ENCODE assay signal across 11 mouse cellular contexts in the genomic region with DNA sequence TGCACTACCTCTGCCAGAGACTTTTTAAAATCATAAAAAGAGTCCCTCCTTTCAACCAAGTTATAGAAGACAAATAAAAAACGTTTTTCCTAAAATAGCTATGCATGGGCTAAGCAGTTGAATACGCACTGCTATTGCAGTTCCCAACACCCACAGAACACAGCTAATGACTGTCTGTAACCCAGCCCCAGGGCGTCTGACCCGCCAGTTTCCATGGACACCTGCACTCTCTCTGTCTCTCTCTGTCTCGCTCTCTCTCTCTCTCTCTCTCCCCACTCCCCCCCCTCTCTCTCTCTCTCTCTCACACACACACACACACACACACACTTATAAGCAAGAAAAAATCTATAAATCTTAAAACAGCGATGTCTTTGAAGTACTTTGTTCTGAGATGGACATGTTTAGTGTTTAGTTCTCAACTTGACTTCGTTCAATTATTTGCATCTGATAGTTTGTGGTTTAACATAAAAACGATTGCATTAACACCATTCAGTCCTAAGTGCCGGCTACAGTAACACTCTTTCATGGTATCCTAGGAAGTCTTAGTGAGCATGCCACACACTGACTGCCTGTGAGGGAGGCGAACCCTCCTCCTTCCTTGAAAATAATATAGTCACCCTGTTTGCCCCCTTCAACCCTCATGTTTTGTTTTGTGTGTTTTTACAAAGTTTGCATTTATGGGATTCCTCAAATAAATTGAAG.
DNase-seq lines count a peak whose midpoint lies in the region; ATAC-seq and TF ChIP-seq lines count a peak whose summit lies in the region.
"Had no signal": no experiment of that assay in that cellular context is flagged by ENCODE, and none has a peak within 500 bp of the region (broad histone marks: within the 10 kb centered on the region; RNA-seq: fewer than 3 reads in every experiment).

No protein-coding gene starts in this region.

- intact Hi-C loops in left cerebral cortex, adult 2 months (cut with DNase I): no loop called here

- peak; percentile 64; the same call in 1 of the 2 replicates for ATAC-seq in embryonic facial prominence, embryonic 11.5 days (replicated peaks; ENCODE audit: insufficient number of reproducible peaks, low FRiP score, low TSS enrichment, low read depth)
- ATAC-seq in forebrain, embryonic 16.5 days: peak; percentile 69
- peak; percentile 74 for ATAC-seq in neural tube, embryonic 14.5 days (ENCODE audit: low read depth)

- H3K9me3 ChIP-seq in embryonic facial prominence, embryonic 11.5 days (replicated peaks; ENCODE audit: control insufficient read depth, low read length): no peaks in the 10 kb centered on the region
- no peaks in the 10 kb centered on the region for H3K9me3 ChIP-seq in forebrain, embryonic 16.5 days (ENCODE audit: control insufficient read depth, low read length)
- no peaks in the 10 kb centered on the region for H3K9me3 ChIP-seq in neural tube, embryonic 14.5 days (ENCODE audit: control insufficient read depth, low read length)
- H3K9me3 ChIP-seq: limb, embryonic 15.5 days had no signal

- no peaks in the 10 kb centered on the region for H3K27me3 ChIP-seq in embryonic facial prominence, embryonic 11.5 days (ENCODE audit: control insufficient read depth, insufficient read depth, low read length)
- no peaks in the 10 kb centered on the region for H3K27me3 ChIP-seq in forebrain, embryonic 16.5 days (replicated peaks; ENCODE audit: control insufficient read depth, insufficient read depth, low read length)
- no peaks in the 10 kb centered on the region for H3K27me3 ChIP-seq in neural tube, embryonic 14.5 days (ENCODE audit: control insufficient read depth, insufficient read depth, low read length)
- H3K27me3 ChIP-seq: limb, embryonic 15.5 days had no signal

- H3K4me1 ChIP-seq in embryonic facial prominence, embryonic 11.5 days (ENCODE audit: control insufficient read depth, insufficient read depth, low read length): no peaks in the 10 kb centered on the region
- peaks cover 2% of the 10 kb centered on the region; the same call in 1 of the 2 replicates for H3K4me1 ChIP-seq in forebrain, embryonic 16.5 days (replicated peaks; ENCODE audit: control insufficient read depth, insufficient read depth, low read length)
- H3K4me1 ChIP-seq in neural tube, embryonic 14.5 days (ENCODE audit: control insufficient read depth, insufficient read depth, low read length): no peaks in the 10 kb centered on the region

- peak; percentile 43 for DNase-seq in embryonic facial prominence, embryonic 11.5 days (ENCODE audit: low spot score)
- DNase-seq in mesoderm, embryonic 11.5 days (ENCODE audit: low read depth, low spot score): peak; percentile 49
- no peak for DNase-seq in left cerebral cortex, adult 2 months (ENCODE audit: extremely low spot score in 1 of 2, low spot score in 2 of 2)
- no peak for DNase-seq in heart, adult 18-20 months
- DNase-seq in kidney, postnatal 36 days: no peak
- DNase-seq: cerebellum, postnatal 25 days had no signal

- H3K4me3 ChIP-seq in embryonic facial prominence, embryonic 11.5 days (ENCODE audit: low read depth, low read length): no peak overlapping the region
- H3K4me3 ChIP-seq in forebrain, embryonic 16.5 days (replicated peaks; ENCODE audit: low read length): no peak overlapping the region
- H3K4me3 ChIP-seq in neural tube, embryonic 14.5 days (ENCODE audit: low read depth, low read length): no peak overlapping the region
- no peak overlapping the region for H3K4me3 ChIP-seq in left cerebral cortex, adult 2 months
- H3K4me3 ChIP-seq: limb, embryonic 15.5 days had no signal

- no peaks in the 10 kb centered on the region for H3K36me3 ChIP-seq in embryonic facial prominence, embryonic 11.5 days (replicated peaks; ENCODE audit: control insufficient read depth, insufficient read depth, low read depth, low read length)
- H3K36me3 ChIP-seq in forebrain, embryonic 16.5 days (ENCODE audit: control insufficient read depth, insufficient read depth): no peaks in the 10 kb centered on the region
- H3K36me3 ChIP-seq in neural tube, embryonic 14.5 days (ENCODE audit: control insufficient read depth, insufficient read depth, low read length): no peaks in the 10 kb centered on the region
- H3K36me3 ChIP-seq: limb, embryonic 15.5 days had no signal

- no peak overlapping the region for H3K27ac ChIP-seq in embryonic facial prominence, embryonic 11.5 days (replicated peaks; ENCODE audit: low read depth, low read length)
- no peak overlapping the region for H3K27ac ChIP-seq in forebrain, embryonic 16.5 days (ENCODE audit: low read length)
- H3K27ac ChIP-seq in neural tube, embryonic 14.5 days (ENCODE audit: low read depth, low read length): no peak overlapping the region
- no peak overlapping the region for H3K27ac ChIP-seq in left cerebral cortex, adult 2 months
- H3K27ac ChIP-seq: limb, embryonic 15.5 days; stomach, postnatal 0 days had no signal

- no peak for TF ChIP-seq CTCF in left cerebral cortex, adult 2 months (IDR thresholded peaks at IDR 0.05)

- 30% methylated on average over 10 of the region's 10 CpGs for WGBS in embryonic facial prominence, embryonic 11.5 days
- WGBS in forebrain, embryonic 16.5 days: 13% methylated on average over 10 of the region's 10 CpGs
- WGBS in neural tube, embryonic 14.5 days: 11% methylated on average over 10 of the region's 10 CpGs

- no peak overlapping the region for H3K4me2 ChIP-seq in embryonic facial prominence, embryonic 11.5 days (ENCODE audit: low read depth, low read length)
- H3K4me2 ChIP-seq in forebrain, embryonic 16.5 days (ENCODE audit: low read length): no peak overlapping the region
- no peak overlapping the region for H3K4me2 ChIP-seq in neural tube, embryonic 14.5 days (ENCODE audit: low read depth, low read length)
- H3K4me2 ChIP-seq: heart, embryonic 11.5 days; limb, embryonic 15.5 days had no signal

- H3K9ac ChIP-seq in embryonic facial prominence, embryonic 11.5 days (replicated peaks; ENCODE audit: low read length): no peak overlapping the region
- H3K9ac ChIP-seq in forebrain, embryonic 16.5 days (replicated peaks; ENCODE audit: low read depth, low read length): no peak overlapping the region
- H3K9ac ChIP-seq in neural tube, embryonic 14.5 days (replicated peaks; ENCODE audit: low read depth, low read length): no peak overlapping the region
- H3K9ac ChIP-seq: limb, embryonic 15.5 days had no signal

Comparison
In these comparisons a context has a peak if more than half of its experiments do, and no peak if none do; other contexts are left out.
1. DNase-seq: peak in embryonic facial prominence, embryonic 11.5 days (single experiment) and mesoderm, embryonic 11.5 days (single experiment); none in left cerebral cortex, adult 2 months (0 of 2), heart, adult 18-20 months (0 of 2) and kidney, postnatal 36 days (0 of 2).
2. Peak in every context shown above with its lines, with median percentiles within 50 percentile points of each other: ATAC-seq.